Mouse (Mus musculus): ENCODE measurements around the gene Elac2.

- TF ChIP-seq CTCF (IDR thresholded peaks at IDR 0.05; ENCODE audit: control insufficient read depth, insufficient read depth, low read length) = no peak
- TF ChIP-seq POLR2A (IDR thresholded peaks at IDR 0.05; ENCODE audit: borderline replicate concordance, control insufficient read depth, low read depth, low read length) = no peak
Measured at GRCm38 (mm10) chr11:64929130-64929529, 49.7 kb upstream of the Elac2 start.

All from bone marrow, adult 2 months (tissue).